Mouse (Mus musculus): ENCODE data around the gene Lrrc36.

- no peak for TF ChIP-seq CTCF (IDR thresholded peaks at IDR 0.05; ENCODE audit: borderline replicate concordance, control insufficient read depth, extremely low read depth, insufficient read depth, low read length, poor library complexity)
- TF ChIP-seq POLR2A (IDR thresholded peaks at IDR 0.05; ENCODE audit: control insufficient read depth, extremely low read depth, insufficient read depth, low read length, poor library complexity), result no peak
Observed at GRCm38 (mm10) chr8:105436218-105436617, 22.8 kb downstream of the Lrrc36 start.
